Mouse (Mus musculus) layer of hippocampus, adult 6 months (tissue): ENCODE measurements around the gene Rpl3l. TPM values are rescaled to one million over a fixed set of nuclear protein-coding genes. Genes with fewer than 3 reads are reported as not detected.

ENCODE experiments used
- long read RNA-seq, 2 experiments: library from polyadenylated mRNA; unstranded; transcript quantifications; one replicate each; pipeline ENCODE4 v2.0.0; 2019 to 2020
- polyA plus RNA-seq: library from polyadenylated mRNA; unstranded; fragments of <200 nt; fragmentation: Nextera tagmentation; gene quantifications from 2 replicates; pipeline ENCODE4 v1.2.3, GENCODE M21; 2021

Gene Rpl3l
- 0.50 TPM in 1 of 2 replicates, not detected in the other for polyA plus RNA-seq
- long read RNA-seq, experiment 1, result 0 reads
- long read RNA-seq, experiment 2, partial matches to known transcripts, result 0 of 2 reads
- long read RNA-seq, experiment 2, other reads (novel, unspliced or antisense), result 2 of 2 reads

GRCm38 (mm10) chr17:24727618-24728017, at the start of gene Rpl3l:
Gene Rpl3l (plus strand): TSS chr17:24727820.

DNA sequence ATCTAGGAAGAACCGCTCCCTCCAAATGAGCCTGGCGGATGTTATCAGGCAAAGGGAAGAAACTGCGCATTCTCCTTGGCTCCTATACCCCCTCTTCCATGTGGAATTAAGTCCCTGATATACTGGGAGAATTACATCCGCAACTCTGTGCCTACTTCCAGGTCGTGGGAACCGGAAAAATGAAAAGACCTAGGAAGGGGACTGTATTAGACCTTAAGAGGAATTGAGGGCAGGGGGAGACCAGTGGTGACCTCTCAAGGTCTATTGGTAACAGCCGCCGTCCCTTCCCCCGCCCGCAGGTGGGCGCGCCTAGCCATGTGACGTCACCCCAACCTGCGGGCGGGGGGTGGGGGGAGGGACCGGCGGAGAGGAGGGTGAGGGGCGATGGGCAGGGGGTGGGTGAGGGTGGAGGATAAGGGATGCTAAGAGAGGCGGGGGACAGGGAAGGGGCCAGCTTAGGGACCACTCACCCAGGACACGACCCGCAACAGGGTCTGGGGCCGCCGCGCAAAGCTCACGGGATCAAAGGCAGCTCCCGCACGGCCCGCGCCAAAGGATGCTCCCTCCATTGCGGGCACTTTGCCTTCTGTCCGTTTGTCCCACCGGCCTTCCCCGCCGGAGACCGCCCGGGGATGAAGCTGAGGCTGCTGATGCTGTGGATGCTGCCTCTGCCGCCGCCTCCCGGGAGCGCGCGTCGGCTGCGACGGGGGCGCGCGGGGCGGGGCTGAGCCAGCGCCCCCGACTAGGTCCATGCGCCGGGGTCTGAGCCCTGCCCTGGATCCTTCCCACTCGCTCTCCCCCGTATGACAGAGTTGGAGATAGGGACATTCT, 38.2 kb upstream of the Rpl3l start, which contains the start of gene Syngr3:
Gene Syngr3 (minus strand): TSS at position 705 of the 831 bp plus-strand sequence.

GRCm38 (mm10) chr17:24696011-24696697, 31.5 kb upstream of the Rpl3l start, which contains the start of the genes Gfer and Noxo1:
Gene Gfer (minus strand): TSS chr17:24696156.
Gene Noxo1 (plus strand): TSS chr17:24696234.

DNA sequence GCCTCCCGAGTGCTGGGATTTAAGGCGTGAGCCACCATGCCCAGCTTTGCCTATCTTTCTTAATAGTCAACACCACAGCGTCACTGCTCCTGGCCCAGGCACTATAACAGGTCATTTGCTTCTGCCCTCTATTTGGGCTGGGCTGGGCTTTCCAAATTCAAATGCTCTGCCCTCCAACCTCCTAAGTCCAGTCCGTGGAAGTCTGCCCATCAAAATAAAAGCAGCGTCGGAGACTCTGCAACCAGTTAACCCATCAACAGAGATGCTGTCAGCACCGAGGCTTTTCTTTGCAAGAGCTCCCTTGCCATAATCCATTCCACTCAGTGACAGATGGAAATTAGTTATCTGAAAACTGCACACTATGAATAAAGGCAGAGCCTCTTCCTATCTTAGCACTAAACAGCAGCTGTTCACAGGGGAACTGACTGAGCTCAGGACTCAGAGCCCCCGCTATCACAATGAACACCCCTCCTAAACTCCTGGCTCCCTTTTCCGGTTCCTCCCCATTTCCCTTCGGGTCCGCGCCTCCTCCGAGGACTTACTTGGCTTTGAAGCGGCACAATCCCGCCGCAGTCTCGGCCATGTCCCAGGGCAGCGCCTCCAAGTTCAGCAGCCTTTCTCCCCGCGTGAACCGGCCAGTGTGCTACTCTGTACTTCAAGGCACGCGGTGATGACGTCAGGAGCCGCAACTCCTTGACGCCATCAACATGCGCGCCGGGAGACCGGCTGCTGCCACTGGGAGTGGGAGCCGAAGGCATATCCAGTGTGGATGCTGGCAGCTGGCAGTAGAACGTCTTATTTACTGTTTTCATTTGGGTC, 20.4 kb upstream of the Rpl3l start, which contains the start of gene Tbl3:
Gene Tbl3 (minus strand): TSS at position 679 of the 819 bp plus-strand sequence.

DNA sequence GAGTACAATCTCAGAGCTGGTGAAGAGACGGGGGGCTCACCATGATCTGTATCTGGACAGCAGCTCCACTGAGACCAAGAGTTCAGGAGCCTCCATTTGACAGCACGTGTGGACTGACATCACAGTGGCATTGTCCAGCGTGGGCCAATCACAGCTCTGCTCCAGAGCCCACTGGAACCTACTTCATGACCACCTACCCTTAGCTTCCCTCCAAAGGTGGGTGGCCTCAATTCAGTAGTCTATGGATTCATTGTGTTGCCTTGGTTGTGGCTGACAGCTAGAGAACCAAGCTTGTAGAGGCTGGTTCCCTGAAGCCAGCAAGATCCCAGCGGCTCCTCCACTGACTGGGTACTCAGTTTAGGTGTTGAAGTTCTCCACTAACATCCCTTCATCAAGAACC, 9.7 kb upstream of the Rpl3l start, which contains the start of the genes Rnf151 and Rps2:
Gene Rnf151 (minus strand): TSS at position 121 of the 400 bp plus-strand sequence.
Gene Rps2 (plus strand): TSS at position 174 of the 400 bp plus-strand sequence.

DNA sequence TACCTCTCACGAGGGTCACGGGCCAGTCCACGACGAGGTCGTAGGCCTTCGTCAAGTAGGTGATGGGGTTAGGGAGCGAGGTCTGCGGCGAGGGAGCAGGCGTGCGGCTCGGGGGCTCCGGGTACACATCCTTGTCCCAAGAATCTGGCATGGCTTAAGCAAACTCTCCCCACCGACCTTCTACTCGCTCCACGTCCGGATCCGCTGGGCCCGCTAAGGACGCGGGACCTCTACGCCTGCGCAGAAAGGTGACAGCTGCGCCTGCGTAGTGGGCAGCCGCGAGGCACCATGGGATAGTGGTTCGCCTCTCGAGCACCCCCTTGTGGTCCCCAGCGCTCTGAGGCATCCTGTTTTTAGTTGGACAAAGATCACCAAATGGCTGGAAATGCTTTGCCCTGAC, 3.4 kb upstream of the Rpl3l start, which contains the start of gene Ndufb10:
Gene Ndufb10 (minus strand): TSS at position 295 of the 400 bp plus-strand sequence.

GRCm38 (mm10) chr17:24736330-24737051, 8.9 kb downstream of the Rpl3l start, which contains the start of gene Msrb1:
Gene Msrb1 (plus strand): TSS chr17:24736642.

GRCm38 (mm10) chr17:24752415-24753394, 25.1 kb downstream of the Rpl3l start, which contains the start of gene Hs3st6:
Gene Hs3st6 (plus strand): TSS chr17:24752988.

Other genes with a start within 250 kb of the Rpl3l start
- gene Mlst8, start 248.7 kb upstream of the Rpl3l start, polyA plus RNA-seq, result 15.9 and 16.3 TPM in 2 replicates
- 10.2 and 11.0 TPM in 2 replicates for gene Caskin1, start 239.2 kb upstream of the Rpl3l start, polyA plus RNA-seq
- gene Traf7, start 199.9 kb upstream of the Rpl3l start, polyA plus RNA-seq, result 17.9 and 20.8 TPM in 2 replicates
- gene Rab26, start 193.6 kb upstream of the Rpl3l start, polyA plus RNA-seq, result 52.7 and 57.7 TPM in 2 replicates
- gene Pkd1, start 178.0 kb upstream of the Rpl3l start, polyA plus RNA-seq, result 8.1 and 9.0 TPM in 2 replicates
- 85.0 and 101 TPM in 2 replicates for gene Tsc2, start 95.2 kb upstream of the Rpl3l start, polyA plus RNA-seq
- 6.2 and 6.5 TPM in 2 replicates for gene Nthl1, start 95.1 kb upstream of the Rpl3l start, polyA plus RNA-seq
- gene Slc9a3r2, start 77.5 kb upstream of the Rpl3l start, polyA plus RNA-seq, result 41.7 and 49.7 TPM in 2 replicates
- gene Npw, start 69.4 kb upstream of the Rpl3l start, polyA plus RNA-seq, result 1.2 TPM in 2 replicates
- gene Zfp598, start 58.1 kb upstream of the Rpl3l start, polyA plus RNA-seq, result 0.99 and 1.2 TPM in 2 replicates
- gene Syngr3, start 37.9 kb upstream of the Rpl3l start, polyA plus RNA-seq, result 304 and 365 TPM in 2 replicates
- 30.7 and 34.3 TPM in 2 replicates for gene Gfer, start 31.7 kb upstream of the Rpl3l start, polyA plus RNA-seq
- 0.87 and 0.93 TPM in 2 replicates for gene Noxo1, start 31.6 kb upstream of the Rpl3l start, polyA plus RNA-seq
- gene Tbl3, start 20.2 kb upstream of the Rpl3l start, polyA plus RNA-seq, result 23.2 and 24.5 TPM in 2 replicates
- gene Rnf151, start 9.8 kb upstream of the Rpl3l start, polyA plus RNA-seq, result not detected in 2 replicates
- gene Rps2, start 9.7 kb upstream of the Rpl3l start, polyA plus RNA-seq, result 1,412 and 1,765 TPM in 2 replicates
- 1,096 and 1,134 TPM in 2 replicates for gene Ndufb10, start 3.3 kb upstream of the Rpl3l start, polyA plus RNA-seq
- gene Msrb1, start 8.8 kb downstream of the Rpl3l start, polyA plus RNA-seq, result 9.1 and 9.3 TPM in 2 replicates
- 0.54 and 0.67 TPM in 2 replicates for gene Hs3st6, start 25.2 kb downstream of the Rpl3l start, polyA plus RNA-seq
- not detected in 2 replicates for gene Meiob, start 76.5 kb downstream of the Rpl3l start, polyA plus RNA-seq
- gene Hagh, start 112.3 kb downstream of the Rpl3l start, polyA plus RNA-seq, result 305 and 325 TPM in 2 replicates
- gene Fahd1, start 122.5 kb downstream of the Rpl3l start, polyA plus RNA-seq, result 25.1 and 25.5 TPM in 2 replicates
- 0.20 TPM in 1 of 2 replicates, not detected in the other for gene Igfals, start 138.2 kb downstream of the Rpl3l start, polyA plus RNA-seq
- 54.0 and 61.7 TPM in 2 replicates for gene Nubp2, start 158.5 kb downstream of the Rpl3l start, polyA plus RNA-seq
- gene Spsb3, start 158.8 kb downstream of the Rpl3l start, polyA plus RNA-seq, result 82.3 and 84.0 TPM in 2 replicates
- gene Eme2, start 167.3 kb downstream of the Rpl3l start, polyA plus RNA-seq, result 15.7 and 16.4 TPM in 2 replicates
- gene Mrps34, start 167.3 kb downstream of the Rpl3l start, polyA plus RNA-seq, result 173 and 187 TPM in 2 replicates
- 121 and 122 TPM in 2 replicates for gene Nme3, start 168.7 kb downstream of the Rpl3l start, polyA plus RNA-seq
- 52.4 and 55.8 TPM in 2 replicates for gene Mapk8ip3, start 209.2 kb downstream of the Rpl3l start, polyA plus RNA-seq
- gene Jpt2, start 232.9 kb downstream of the Rpl3l start, polyA plus RNA-seq, result 4.7 and 5.9 TPM in 2 replicates